Mouse (Mus musculus) thymus, postnatal 10 days (tissue): ENCODE results near the gene Rps6kb2.

Experiments used
- DNase-seq, 2 experiments: peaks; one replicate each; pipeline ENCODE4 v3.0.0; 2021; ENCODE audit warnings: low spot score in 2 of 2

Gene Rps6kb2

GRCm38 (mm10) chr19:4162646-4163542, at the start of gene Rps6kb2:
TSS of gene Rps6kb2 (minus strand) at chr19:4163354.
- DNase-seq = peak; percentile 88 to 92

GRCm38 (mm10) chr19:4211891-4212588, 48.9 kb upstream of the Rps6kb2 start:
- no peak for DNase-seq

- no peak for DNase-seq
These were observed 45.4 kb upstream of the Rps6kb2 start for GRCm38 (mm10) chr19:4208563-4208962.

GRCm38 (mm10) chr19:4206971-4207370, 43.8 kb upstream of the Rps6kb2 start:
- peak in 1 of 2 experiments; percentile 48 for DNase-seq

- DNase-seq = no peak
These were observed 41.7 kb upstream of the Rps6kb2 start for GRCm38 (mm10) chr19:4204889-4205288.

- peak in 1 of 2 experiments; percentile 48 for DNase-seq
These were observed 40.6 kb upstream of the Rps6kb2 start for GRCm38 (mm10) chr19:4203604-4204326.

GRCm38 (mm10) chr19:4203148-4203547, 40.0 kb upstream of the Rps6kb2 start:
- DNase-seq = no peak

GRCm38 (mm10) chr19:4202149-4202548, 39.0 kb upstream of the Rps6kb2 start:
- no peak for DNase-seq

GRCm38 (mm10) chr19:4201291-4201909, 38.2 kb upstream of the Rps6kb2 start, which contains the start of gene Rad9a:
TSS of gene Rad9a (minus strand) at chr19:4201662.
- peak; percentile 95 for DNase-seq

- no peak for DNase-seq
These were observed 34.0 kb upstream of the Rps6kb2 start for GRCm38 (mm10) chr19:4197180-4197579.

- DNase-seq = no peak
These were observed 33.4 kb upstream of the Rps6kb2 start for GRCm38 (mm10) chr19:4196548-4196947.

GRCm38 (mm10) chr19:4196048-4196447, 32.9 kb upstream of the Rps6kb2 start:
- no peak for DNase-seq

- no peak for DNase-seq
These were observed 31.9 kb upstream of the Rps6kb2 start for GRCm38 (mm10) chr19:4194776-4195650.

- no peak for DNase-seq
These were observed 31.0 kb upstream of the Rps6kb2 start for GRCm38 (mm10) chr19:4194021-4194724.

- no peak for DNase-seq
These were observed 30.0 kb upstream of the Rps6kb2 start for GRCm38 (mm10) chr19:4193129-4193528.

GRCm38 (mm10) chr19:4192251-4192985, 29.3 kb upstream of the Rps6kb2 start:
- DNase-seq = no peak

- peak; percentile 96 to 100 for DNase-seq
These were observed 28.5 kb upstream of the Rps6kb2 start, which contains the start of gene Ppp1ca for GRCm38 (mm10) chr19:4191528-4192250. TSS of gene Ppp1ca (plus strand) at chr19:4192065.

- peak; percentile 87 to 91 for DNase-seq
These were observed 27.7 kb upstream of the Rps6kb2 start, which contains the start of gene Tbc1d10c for GRCm38 (mm10) chr19:4190831-4191334. TSS of gene Tbc1d10c (minus strand) at chr19:4191284.
